Mouse (Mus musculus): ENCODE results near the gene Ryr2.
A peak's percentile ranks its signal among the peaks of the same experiment; 100 is the strongest.
"Not testable (repeated sequence)": the region's sequence is repeated elsewhere in the genome, so short reads cannot be mapped to it uniquely, and the experiment has no call there.

Gene Ryr2

GRCm38 (mm10) chr13:12106662-12107632 lies at the start of gene Ryr2:
Gene Ryr2 (minus strand): TSS chr13:12106945.
- peak; percentile 86 for DNase-seq

- no peak for DNase-seq
These were observed 47.2 kb upstream of the Ryr2 start for GRCm38 (mm10) chr13:12153922-12154321.

- DNase-seq: no peak
These were observed 40.3 kb upstream of the Ryr2 start for GRCm38 (mm10) chr13:12146918-12147507.

- DNase-seq: no peak
These were observed 39.7 kb upstream of the Ryr2 start for GRCm38 (mm10) chr13:12146402-12146801.

- no peak for DNase-seq
These were observed 36.6 kb upstream of the Ryr2 start for GRCm38 (mm10) chr13:12143347-12143746.

- not testable (repeated sequence) for DNase-seq
These were observed 29.7 kb upstream of the Ryr2 start for GRCm38 (mm10) chr13:12136461-12136860.

- no peak for DNase-seq
These were observed 26.8 kb upstream of the Ryr2 start for GRCm38 (mm10) chr13:12133549-12133948.

- DNase-seq: no peak
These were observed 25.5 kb upstream of the Ryr2 start for GRCm38 (mm10) chr13:12132160-12132710.

GRCm38 (mm10) chr13:12129121-12129520 lies 22.4 kb upstream of the Ryr2 start:
- no peak for DNase-seq

GRCm38 (mm10) chr13:12126099-12126498 lies 19.4 kb upstream of the Ryr2 start:
- DNase-seq: no peak

GRCm38 (mm10) chr13:12124940-12125540 lies 18.3 kb upstream of the Ryr2 start:
- no peak for DNase-seq

- no peak for DNase-seq
These were observed 8.8 kb upstream of the Ryr2 start for GRCm38 (mm10) chr13:12115551-12115950.

- DNase-seq: no peak
These were observed 8.1 kb upstream of the Ryr2 start for GRCm38 (mm10) chr13:12114816-12115215.

- DNase-seq: no peak
These were observed 2.2 kb upstream of the Ryr2 start for GRCm38 (mm10) chr13:12108955-12109354.

GRCm38 (mm10) chr13:12105830-12106628 lies 716 bp downstream of the Ryr2 start:
- DNase-seq: peak; percentile 70

- DNase-seq: no peak
These were observed 1.4 kb downstream of the Ryr2 start for GRCm38 (mm10) chr13:12105231-12105829.

- DNase-seq: no peak
These were observed 2.4 kb downstream of the Ryr2 start for GRCm38 (mm10) chr13:12104318-12104717.

- DNase-seq: no peak
These were observed 3.7 kb downstream of the Ryr2 start for GRCm38 (mm10) chr13:12103017-12103416.

GRCm38 (mm10) chr13:12099446-12099845 lies 7.3 kb downstream of the Ryr2 start:
- no peak for DNase-seq

GRCm38 (mm10) chr13:12098981-12099380 lies 7.8 kb downstream of the Ryr2 start:
- DNase-seq: no peak

- no peak for DNase-seq
These were observed 10.3 kb downstream of the Ryr2 start for GRCm38 (mm10) chr13:12096382-12096932.

- no peak for DNase-seq
These were observed 12.2 kb downstream of the Ryr2 start for GRCm38 (mm10) chr13:12094569-12094968.
